Mouse (Mus musculus): ENCODE results near the gene Swap70.

The Swap70 gene

GRCm38 (mm10) chr7:110265796-110266195 lies 44.3 kb downstream of the Swap70 start:
- in situ Hi-C loops (cut with MboI; ENCODE audit: unreplicated experiment in 2 of 2) = loop anchor here (5.0 to 25.0 kb wide), 5 partner anchors 98 to 751 kb away; partner anchors contain the start of genes Akip1 (in 1 of the 2), BC051019 (in 1 of the 2), Rpl27a (in 1 of the 2) and St5 (in 1 of the 2)

GRCm38 (mm10) chr7:110267014-110267413 lies 45.5 kb downstream of the Swap70 start:
- in situ Hi-C loops (cut with MboI; ENCODE audit: unreplicated experiment in 2 of 2) = loop anchor here (5.0 to 25.0 kb wide), 5 partner anchors 100 to 752 kb away; partner anchors contain the start of genes Akip1 (in 1 of the 2), BC051019 (in 1 of the 2), Rpl27a (in 1 of the 2) and St5 (in 1 of the 2)

- in situ Hi-C loops (cut with MboI; ENCODE audit: unreplicated experiment in 2 of 2) = loop anchor here (5.0 to 25.0 kb wide), 5 partner anchors 101 to 753 kb away; partner anchors contain the start of genes Akip1 (in 1 of the 2), BC051019 (in 1 of the 2), Rpl27a (in 1 of the 2) and St5 (in 1 of the 2)
Observed at GRCm38 (mm10) chr7:110267994-110268393, 46.5 kb downstream of the Swap70 start.

- in situ Hi-C loops (cut with MboI; ENCODE audit: unreplicated experiment in 2 of 2) = loop anchor here (5.0 to 25.0 kb wide), 5 partner anchors 101 to 754 kb away; partner anchors contain the start of genes Akip1 (in 1 of the 2), BC051019 (in 1 of the 2), Rpl27a (in 1 of the 2) and St5 (in 1 of the 2)
Observed at GRCm38 (mm10) chr7:110268511-110268910, 47.0 kb downstream of the Swap70 start.

- in situ Hi-C loops (cut with MboI; ENCODE audit: unreplicated experiment in 2 of 2) = loop anchor here (5.0 to 25.0 kb wide), 5 partner anchors 102 to 755 kb away; partner anchors contain the start of genes Akip1 (in 1 of the 2), BC051019 (in 1 of the 2), Rpl27a (in 1 of the 2) and St5 (in 1 of the 2)
Observed at GRCm38 (mm10) chr7:110269777-110270176, 48.3 kb downstream of the Swap70 start.

- in situ Hi-C loops (cut with MboI; ENCODE audit: unreplicated experiment in 2 of 2) = loop anchor here in 1 of 2 experiments (25.0 kb wide), 1 partner anchor 558 kb away; the partner anchor contains the start of genes Akip1, BC051019 and St5
Observed at GRCm38 (mm10) chr7:110270455-110270854, 48.9 kb downstream of the Swap70 start.

- in situ Hi-C loops (cut with MboI; ENCODE audit: unreplicated experiment in 2 of 2) = loop anchor here in 1 of 2 experiments (25.0 kb wide), 1 partner anchor 560 kb away; the partner anchor contains the start of genes Akip1, BC051019 and St5
Observed at GRCm38 (mm10) chr7:110271814-110272213, 50.3 kb downstream of the Swap70 start.

- in situ Hi-C loops (cut with MboI; ENCODE audit: unreplicated experiment in 2 of 2) = loop anchor here in 1 of 2 experiments (25.0 kb wide), 1 partner anchor 560 kb away; the partner anchor contains the start of genes Akip1, BC051019 and St5
Observed at GRCm38 (mm10) chr7:110272434-110272833, 50.9 kb downstream of the Swap70 start.

- in situ Hi-C loops (cut with MboI; ENCODE audit: unreplicated experiment in 2 of 2) = loop anchor here in 1 of 2 experiments (25.0 kb wide), 2 partner anchors 735 to 1685 kb away; no protein-coding TSS in a partner anchor
Observed at GRCm38 (mm10) chr7:110277734-110278245, 56.3 kb downstream of the Swap70 start.

- in situ Hi-C loops (cut with MboI; ENCODE audit: unreplicated experiment in 2 of 2) = loop anchor here in 1 of 2 experiments (25.0 kb wide), 2 partner anchors 733 to 1683 kb away; no protein-coding TSS in a partner anchor
Observed at GRCm38 (mm10) chr7:110279183-110279582, 57.7 kb downstream of the Swap70 start.

- in situ Hi-C loops (cut with MboI; ENCODE audit: unreplicated experiment in 2 of 2) = loop anchor here (10.0 to 25.0 kb wide), 5 partner anchors 153 to 1681 kb away; no protein-coding TSS in a partner anchor
Observed at GRCm38 (mm10) chr7:110281435-110282256, 60.1 kb downstream of the Swap70 start.

GRCm38 (mm10) chr7:110282797-110283196 lies 61.3 kb downstream of the Swap70 start:
- in situ Hi-C loops (cut with MboI; ENCODE audit: unreplicated experiment in 2 of 2) = loop anchor here (10.0 to 25.0 kb wide), 5 partner anchors 152 to 1680 kb away; no protein-coding TSS in a partner anchor

- in situ Hi-C loops (cut with MboI; ENCODE audit: unreplicated experiment in 2 of 2) = loop anchor here (10.0 to 25.0 kb wide), 5 partner anchors 151 to 1679 kb away; no protein-coding TSS in a partner anchor
Observed at GRCm38 (mm10) chr7:110283484-110284275, 62.2 kb downstream of the Swap70 start.

- in situ Hi-C loops (cut with MboI; ENCODE audit: unreplicated experiment in 2 of 2) = loop anchor here (5.0 to 25.0 kb wide), 8 partner anchors 142 to 1677 kb away; partner anchors contain the start of gene Adm (in 2 of the 2)
Observed at GRCm38 (mm10) chr7:110285076-110285848, 63.8 kb downstream of the Swap70 start.

- in situ Hi-C loops (cut with MboI; ENCODE audit: unreplicated experiment in 2 of 2) = loop anchor here (5.0 to 25.0 kb wide), 8 partner anchors 142 to 1677 kb away; partner anchors contain the start of gene Adm (in 2 of the 2)
Observed at GRCm38 (mm10) chr7:110285849-110286151, 64.3 kb downstream of the Swap70 start.

- in situ Hi-C loops (cut with MboI; ENCODE audit: unreplicated experiment in 2 of 2) = loop anchor here (5.0 to 25.0 kb wide), 8 partner anchors 141 to 1676 kb away; partner anchors contain the start of gene Adm (in 2 of the 2)
Observed at GRCm38 (mm10) chr7:110286198-110286732, 64.8 kb downstream of the Swap70 start.

- in situ Hi-C loops (cut with MboI; ENCODE audit: unreplicated experiment in 2 of 2) = loop anchor here (5.0 to 25.0 kb wide), 8 partner anchors 140 to 1675 kb away; partner anchors contain the start of gene Adm (in 2 of the 2)
Observed at GRCm38 (mm10) chr7:110286838-110287475, 65.4 kb downstream of the Swap70 start.

Data from v-Abl transformed pro-B cells (cell line).